Mouse (Mus musculus) 3134 (cell line): Measurements from ENCODE around the gene Xrn1.
"Not testable (repeated sequence)": the region's sequence is repeated elsewhere in the genome, so short reads cannot be mapped to it uniquely, and the experiment has no call there.

ENCODE experiments used
- DNase-seq: peaks from one replicate; pipeline ENCODE4 v3.0.0-alpha.2; 2011; ENCODE audit warnings: low spot score; ENCODE audit not compliant: insufficient read length; ENCODE audit errors: extremely low read depth

The Xrn1 gene

GRCm38 (mm10) chr9:95954585-95955461, at the start of gene Xrn1:
TSS of gene Xrn1 (plus strand) at chr9:95954760.
- DNase-seq, result peak; percentile 88

GRCm38 (mm10) chr9:95932855-95933254, 21.7 kb upstream of the Xrn1 start:
- no peak for DNase-seq

- DNase-seq, result no peak
Observed at GRCm38 (mm10) chr9:95953658-95954057, 902 bp upstream of the Xrn1 start.

GRCm38 (mm10) chr9:95954226-95954584, 355 bp upstream of the Xrn1 start:
- no peak for DNase-seq

GRCm38 (mm10) chr9:95957611-95958010, 3.1 kb downstream of the Xrn1 start:
- DNase-seq, result no peak

- DNase-seq, result no peak
Observed at GRCm38 (mm10) chr9:95958041-95958730, 3.6 kb downstream of the Xrn1 start.

- DNase-seq, result not testable (repeated sequence)
Observed at GRCm38 (mm10) chr9:95958731-95959105, 4.2 kb downstream of the Xrn1 start.

GRCm38 (mm10) chr9:95959246-95959645, 4.7 kb downstream of the Xrn1 start:
- DNase-seq, result no peak

- DNase-seq, result no peak
Observed at GRCm38 (mm10) chr9:95959732-95960428, 5.3 kb downstream of the Xrn1 start.

GRCm38 (mm10) chr9:95961058-95961457, 6.5 kb downstream of the Xrn1 start:
- no peak for DNase-seq

GRCm38 (mm10) chr9:95964037-95964436, 9.5 kb downstream of the Xrn1 start:
- DNase-seq, result no peak

GRCm38 (mm10) chr9:95978279-95978678, 23.7 kb downstream of the Xrn1 start:
- DNase-seq, result no peak

- DNase-seq, result no peak
Observed at GRCm38 (mm10) chr9:95979896-95980295, 25.3 kb downstream of the Xrn1 start.

- DNase-seq, result peak; percentile 9
Observed at GRCm38 (mm10) chr9:95992255-95992654, 37.7 kb downstream of the Xrn1 start.

- DNase-seq, result no peak
Observed at GRCm38 (mm10) chr9:96004455-96004854, 49.9 kb downstream of the Xrn1 start.

- DNase-seq, result no peak
Observed at GRCm38 (mm10) chr9:96010664-96011063, 56.1 kb downstream of the Xrn1 start.

GRCm38 (mm10) chr9:96023921-96024320, 69.4 kb downstream of the Xrn1 start:
- DNase-seq, result no peak

GRCm38 (mm10) chr9:96027913-96028312, 73.4 kb downstream of the Xrn1 start:
- DNase-seq, result no peak

- peak; percentile 21 for DNase-seq
Observed at GRCm38 (mm10) chr9:96028818-96029217, 74.3 kb downstream of the Xrn1 start.

- DNase-seq, result no peak
Observed at GRCm38 (mm10) chr9:96029886-96030285, 75.3 kb downstream of the Xrn1 start.

- DNase-seq, result no peak
Observed at GRCm38 (mm10) chr9:96035371-96036086, 81.0 kb downstream of the Xrn1 start.
